Mouse (Mus musculus): Measurements from ENCODE around the gene Dpyd.

Dpyd gene

DNA sequence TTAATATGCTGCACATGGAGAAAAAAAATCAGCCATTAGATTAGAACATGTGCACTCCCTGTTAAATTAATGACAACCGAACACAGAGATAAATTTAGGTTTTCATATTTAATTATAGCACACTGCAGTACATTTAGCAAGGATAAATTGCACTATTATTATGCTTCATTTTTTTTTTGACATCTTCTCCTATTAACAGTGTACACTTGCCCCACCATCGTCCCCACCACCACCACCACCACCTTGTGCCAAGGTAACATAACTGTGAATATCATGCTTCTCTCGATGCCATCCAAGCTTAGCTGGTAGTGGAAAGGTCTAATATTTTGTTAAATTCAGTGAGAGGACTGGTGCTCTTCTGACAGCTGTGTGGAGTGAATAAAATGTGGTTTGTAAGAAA is 800.5 kb downstream of the Dpyd start:
- no peak for DNase-seq

DNA sequence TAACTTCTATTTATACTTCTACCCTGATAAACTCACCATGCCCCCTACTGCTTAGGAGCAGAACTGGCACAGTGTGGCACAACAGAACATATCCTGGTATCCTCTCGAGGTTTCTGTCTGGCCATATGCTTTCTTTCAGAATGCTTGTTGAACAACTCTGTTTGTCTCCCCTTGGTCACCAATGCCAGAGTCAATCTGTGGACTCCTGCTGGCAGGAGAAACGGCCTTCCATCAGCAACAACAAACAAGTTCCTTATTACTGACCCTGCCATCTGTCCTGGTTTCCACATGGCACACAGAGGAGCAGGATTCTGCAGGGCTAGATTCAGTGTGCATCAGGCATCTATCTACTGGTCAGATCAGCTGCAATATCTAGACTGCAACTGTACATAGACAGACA is 807.0 kb downstream of the Dpyd start:
- no peak for DNase-seq

DNA sequence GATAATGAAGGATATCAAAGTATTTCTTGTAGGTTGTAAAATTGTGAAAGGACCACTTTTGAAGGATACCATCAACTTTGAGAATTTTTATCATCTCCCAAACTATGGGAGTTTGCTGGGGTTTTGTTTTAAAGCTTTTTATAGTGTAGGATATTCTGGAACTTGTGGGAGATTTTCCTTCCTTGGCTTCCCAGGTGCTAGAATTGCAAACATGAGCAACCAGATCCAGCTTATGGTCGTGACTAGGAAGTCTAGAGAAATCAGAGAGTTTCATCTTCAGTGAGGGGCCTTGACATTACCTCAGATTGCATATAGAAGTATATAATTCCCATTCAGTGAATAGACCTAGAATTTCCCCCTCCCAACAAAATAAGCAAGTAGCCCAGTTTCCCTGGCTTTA is 819.2 kb downstream of the Dpyd start:
- DNase-seq = no peak

DNA sequence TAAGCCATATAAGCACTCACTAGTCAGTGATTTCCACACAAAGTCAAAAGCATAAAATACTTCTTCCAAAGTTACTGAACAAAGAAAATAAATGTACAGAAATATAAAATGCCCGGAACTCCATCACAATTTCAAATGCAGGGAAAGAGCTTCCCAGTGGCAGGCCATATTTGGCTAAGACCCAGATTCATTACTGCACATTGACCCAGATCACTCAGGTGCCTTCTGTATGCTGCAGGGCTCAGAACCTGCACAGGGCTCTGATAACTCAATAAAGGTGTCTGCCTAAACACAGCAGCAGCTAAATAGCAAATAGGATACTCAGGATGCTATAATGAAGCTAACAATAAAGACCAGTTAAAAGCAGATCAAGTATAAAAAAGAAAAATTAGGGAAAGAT is 820.5 kb downstream of the Dpyd start:
- no peak for DNase-seq

DNA sequence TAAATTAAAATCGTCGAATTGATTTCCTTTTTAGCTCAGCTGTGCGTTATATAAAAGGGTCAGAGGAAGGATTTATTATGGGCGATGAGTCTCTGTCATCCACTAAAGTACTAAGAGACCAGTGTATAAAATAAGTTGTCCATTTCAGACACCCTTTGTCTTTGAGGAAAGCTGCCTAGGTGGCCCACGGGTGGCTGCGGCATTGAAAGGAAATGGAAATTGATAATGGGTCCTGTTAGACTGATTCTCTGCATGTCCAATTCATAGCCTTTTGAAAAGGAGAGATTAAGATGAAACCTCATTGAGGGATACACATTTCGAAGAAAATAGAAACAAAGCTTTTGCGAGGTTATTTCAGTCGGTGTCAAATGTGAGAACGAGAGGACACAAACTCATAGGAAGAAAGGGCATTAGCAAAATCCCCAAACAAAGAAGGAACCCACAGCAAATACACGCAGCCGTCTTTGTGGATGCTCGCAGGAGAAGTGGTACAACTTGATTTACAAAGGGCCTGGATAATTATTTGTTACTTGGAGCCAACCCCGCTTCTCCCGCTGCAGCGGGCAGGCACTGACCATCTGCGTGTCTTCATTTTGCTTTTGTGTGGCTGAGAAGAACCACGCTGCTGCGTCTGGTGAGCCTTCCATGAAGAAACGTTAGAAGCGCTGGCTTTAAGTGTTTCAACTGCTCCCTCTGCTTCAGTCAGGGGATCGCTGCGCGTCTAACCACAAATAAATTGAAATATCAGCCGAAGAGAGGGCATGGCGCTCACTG is 825.6 kb downstream of the Dpyd start:
- DNase-seq = no peak

DNA sequence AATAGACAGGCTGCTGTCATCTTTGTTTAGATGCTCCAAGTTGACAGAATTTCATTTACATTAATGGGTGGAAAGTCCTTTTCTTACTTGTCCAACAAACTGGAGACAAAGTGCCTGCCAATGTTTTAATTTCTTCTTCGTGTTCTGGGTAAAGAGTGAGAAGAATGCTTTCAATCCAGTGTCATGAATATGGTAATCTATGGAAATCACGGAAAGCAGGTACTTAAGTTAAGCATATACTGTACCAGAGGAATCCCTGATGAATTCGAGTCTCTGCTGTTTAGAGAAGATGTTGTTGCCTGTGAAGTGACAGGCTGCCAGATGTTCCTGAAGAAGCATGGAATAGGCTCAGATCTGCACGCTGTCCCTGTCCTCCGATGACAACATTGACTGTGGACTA is 835.3 kb downstream of the Dpyd start:
- DNase-seq = no peak

DNA sequence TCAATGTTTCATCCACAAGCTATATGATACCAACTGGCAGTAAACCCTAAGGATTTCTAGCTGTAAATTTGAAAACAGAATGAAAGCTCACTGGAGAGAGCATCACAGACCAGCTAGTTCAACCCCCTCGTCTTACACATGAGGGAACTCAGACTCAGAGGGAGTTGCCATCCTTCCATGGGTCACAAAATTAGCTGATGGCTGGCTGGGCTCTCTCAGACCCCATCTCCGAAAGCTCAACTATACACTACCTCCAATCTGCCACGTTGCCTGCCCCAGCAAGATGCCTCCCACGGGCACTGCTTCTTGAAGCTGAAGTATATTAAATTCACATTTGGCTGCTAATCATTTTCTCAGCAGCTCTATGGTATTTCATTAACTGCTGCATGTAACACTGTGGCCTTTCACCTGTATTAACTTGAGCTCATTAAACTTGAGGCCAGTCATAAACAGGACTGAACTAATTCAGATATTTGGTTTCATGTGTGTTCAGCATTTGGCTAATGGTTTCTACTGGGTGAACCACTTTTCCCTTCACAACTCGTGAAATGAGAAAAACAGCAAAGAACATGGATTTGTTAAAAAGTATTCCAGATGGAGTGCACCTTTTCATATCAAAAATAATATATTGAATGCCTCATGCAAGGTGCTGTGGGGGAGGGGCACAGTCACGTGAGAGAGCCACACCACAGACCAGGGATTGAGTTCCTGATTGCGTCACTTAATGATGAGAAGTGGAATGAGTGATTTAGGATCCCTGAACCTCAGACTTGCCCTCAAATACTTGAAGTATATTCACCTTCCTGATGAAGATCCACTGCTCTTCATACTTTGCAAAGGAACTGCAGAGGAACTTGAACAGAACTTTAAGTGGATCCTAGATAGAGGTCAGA is 841.2 kb downstream of the Dpyd start:
- DNase-seq = no peak

DNA sequence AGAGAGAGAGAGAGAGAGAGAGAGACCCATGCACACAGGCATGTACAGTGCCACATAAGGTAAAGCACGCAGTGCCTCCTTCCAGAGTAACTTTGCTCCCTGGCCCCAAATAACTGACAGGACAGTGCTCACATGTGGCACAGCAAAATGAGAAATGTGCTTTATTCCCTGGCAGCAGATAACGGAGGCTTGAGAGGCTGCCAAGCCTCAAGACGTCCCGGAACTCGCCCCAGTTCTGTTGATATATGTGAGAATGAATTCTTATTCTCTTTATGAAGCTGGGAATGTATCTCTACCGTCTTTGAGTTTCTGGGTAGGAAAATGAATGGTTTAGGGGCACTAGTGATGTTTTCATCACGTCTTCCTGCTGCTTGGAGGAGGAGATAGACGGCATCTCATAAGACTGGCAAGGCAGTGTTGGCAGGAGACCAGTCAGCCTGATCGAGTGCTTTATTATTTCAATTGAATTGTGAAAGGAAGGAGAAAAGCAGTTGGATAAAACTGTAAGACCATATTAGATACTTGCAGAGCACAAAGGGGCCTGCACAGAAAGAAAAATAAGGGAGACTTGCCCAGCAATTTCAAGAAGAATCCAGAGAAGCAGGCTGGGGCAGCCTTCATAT is 857.3 kb downstream of the Dpyd start:
- DNase-seq = no peak

DNA sequence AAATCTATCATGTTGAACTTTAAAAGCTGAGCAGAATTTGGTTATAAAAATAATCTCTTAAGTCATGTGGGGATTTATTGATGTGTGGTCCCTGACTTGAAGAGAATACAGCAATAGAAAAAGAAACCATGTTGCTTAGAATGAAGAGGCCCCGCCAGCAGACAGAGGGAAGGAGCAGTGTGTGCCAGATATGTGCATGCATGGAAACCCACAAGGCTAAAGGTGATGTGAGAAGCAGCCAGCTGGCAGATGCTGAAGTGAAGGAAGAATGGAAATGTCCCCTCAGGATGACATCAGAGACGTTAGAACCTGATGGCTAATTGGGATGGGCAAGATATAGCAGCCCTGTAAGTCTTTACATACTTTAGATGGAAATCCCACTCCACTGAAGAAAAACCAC is 857.8 kb downstream of the Dpyd start:
- DNase-seq = no peak

DNA sequence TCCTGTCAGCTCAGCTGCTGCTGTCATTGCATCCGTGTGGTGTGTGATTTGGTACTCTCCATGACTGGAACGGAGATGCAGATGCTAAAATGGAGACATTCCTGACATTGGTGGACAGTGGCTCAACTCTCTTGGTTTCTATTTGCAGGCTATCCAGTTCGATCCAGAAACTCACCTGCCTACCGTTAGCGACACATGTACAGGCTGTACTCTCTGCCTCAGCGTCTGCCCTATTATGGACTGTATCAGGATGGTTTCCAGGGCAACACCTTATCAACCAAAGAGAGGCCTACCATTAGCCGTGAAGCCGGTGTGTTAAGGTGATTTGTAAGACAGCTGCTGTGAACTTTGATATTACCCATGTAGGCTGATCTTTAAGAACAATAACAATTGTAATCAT is 869.4 kb downstream of the Dpyd start:
- no peak for DNase-seq

DNA sequence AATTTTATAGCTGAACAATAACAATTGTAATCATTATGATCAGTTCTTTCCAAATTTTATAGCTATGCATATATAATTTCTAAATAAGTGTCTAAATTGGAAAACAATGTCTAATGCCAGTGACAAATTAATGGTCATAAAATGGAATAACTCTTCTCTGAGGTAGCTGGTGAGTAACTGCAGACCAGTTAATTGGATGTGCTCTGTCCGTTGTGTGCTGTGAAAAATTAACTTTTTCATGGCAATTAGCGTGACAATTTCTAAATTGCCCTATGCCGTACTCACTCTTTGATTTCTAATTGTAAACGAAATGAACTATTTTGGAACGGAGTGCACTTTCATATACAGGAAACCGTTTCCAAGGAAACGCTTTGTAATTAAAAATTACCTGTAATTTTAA is 869.8 kb downstream of the Dpyd start:
- no peak for DNase-seq

DNA sequence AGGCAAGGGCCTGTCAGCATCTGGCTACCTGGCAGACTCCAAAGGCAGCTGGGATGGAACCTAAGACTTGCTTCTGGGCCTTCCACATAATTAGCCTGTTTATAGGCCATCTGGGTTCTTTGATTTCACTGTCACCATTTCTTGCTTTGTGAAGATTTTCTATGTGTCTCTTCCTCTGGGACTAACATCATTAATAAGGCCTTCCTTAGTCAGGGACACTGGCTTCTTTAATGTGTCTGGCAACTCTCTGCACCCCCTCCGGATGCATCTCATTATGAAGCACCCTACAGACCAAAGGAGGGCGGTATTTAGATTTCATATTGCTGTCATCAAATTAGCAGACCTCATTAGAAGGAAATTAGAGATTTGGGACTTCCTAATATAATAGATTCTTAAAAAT is 885.6 kb downstream of the Dpyd start:
- DNase-seq = no peak

DNA sequence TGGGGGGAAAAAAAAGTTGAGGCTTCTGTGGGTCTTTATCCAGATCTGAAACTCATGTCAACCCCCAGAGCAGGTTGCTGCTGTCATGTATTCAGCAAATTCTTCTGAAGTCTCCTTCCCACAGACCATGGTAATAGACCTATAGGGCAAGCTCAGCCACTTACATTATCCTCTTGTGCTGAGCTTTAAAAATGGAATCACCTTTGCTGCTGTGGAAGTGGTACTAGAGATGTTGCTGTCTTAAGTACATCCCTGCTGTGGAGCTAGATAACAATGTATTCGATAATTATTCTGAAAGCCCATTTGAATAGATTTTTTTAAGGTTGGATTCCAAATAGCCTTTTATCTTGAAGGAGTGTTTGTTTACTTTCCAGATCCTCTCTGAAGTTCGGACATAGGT is 902.1 kb downstream of the Dpyd start:
- DNase-seq = no peak

DNA sequence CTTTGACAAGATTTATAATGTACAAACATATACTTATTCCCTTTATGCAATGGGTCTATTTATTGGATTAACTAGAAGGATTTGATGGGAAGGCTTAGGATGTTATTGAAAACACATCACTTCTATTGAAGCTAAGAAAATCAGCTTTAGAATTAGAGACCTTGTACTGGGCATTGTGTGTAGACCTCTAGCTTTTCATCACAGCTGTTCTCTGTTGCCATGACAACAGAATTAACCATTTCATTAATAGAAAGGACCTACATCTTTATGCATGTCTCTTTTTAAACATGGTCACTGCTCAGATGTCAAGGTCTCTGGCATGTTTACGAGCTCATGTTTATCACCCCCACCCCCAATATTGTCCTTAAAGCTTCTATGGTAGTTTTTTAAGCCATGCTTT is 902.5 kb downstream of the Dpyd start:
- no peak for DNase-seq

DNA sequence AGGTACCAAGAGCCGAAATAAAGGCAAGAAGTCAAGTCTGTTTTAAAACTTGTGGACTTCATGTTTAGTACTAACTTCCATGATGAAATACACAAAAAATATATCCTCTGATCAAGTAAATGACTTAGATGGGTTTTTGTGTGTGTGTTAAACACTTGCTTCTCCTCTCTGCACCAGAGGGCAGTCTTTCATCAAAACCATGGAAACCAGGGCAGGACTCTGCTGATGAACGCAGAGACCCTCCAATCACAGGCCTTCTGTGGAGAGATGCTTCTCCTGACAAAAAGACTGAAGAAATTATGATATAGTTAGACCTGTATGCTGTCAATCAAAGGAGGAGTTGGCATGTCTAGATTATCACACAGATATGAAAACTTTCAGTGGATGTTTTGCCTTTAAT is 905.8 kb downstream of the Dpyd start:
- DNase-seq = no peak

All from lung, adult 18-20 months (tissue).